Mouse (Mus musculus) testis, adult 2 months (tissue): ENCODE results near the gene Pcbd2.

ENCODE experiments used
- CTCF ChIP-seq: fragments of 200-500 bp; IDR thresholded peaks from 2 replicates; pipeline ENCODE4 v1.5.1; 2012; ENCODE audit warnings: low read depth, mild to moderate bottlenecking, inconsistent platforms, low read length, moderate library complexity; ENCODE audit not compliant: control insufficient read depth, insufficient read depth, insufficient replicate concordance
- POLR2A ChIP-seq: fragments of 200-500 bp; IDR thresholded peaks from 2 replicates; pipeline ENCODE4 v1.6.1; 2012; ENCODE audit warnings: low read depth, mild to moderate bottlenecking, inconsistent platforms, low read length, moderate library complexity; ENCODE audit not compliant: control insufficient read depth

GRCm38 (mm10) chr13:55693243-55693721 lies 33.9 kb upstream of the Pcbd2 start:
- TF ChIP-seq CTCF (no peak), POLR2A (no peak)
